Mouse (Mus musculus): ENCODE measurements around the gene Isx.

The Isx gene

DNA sequence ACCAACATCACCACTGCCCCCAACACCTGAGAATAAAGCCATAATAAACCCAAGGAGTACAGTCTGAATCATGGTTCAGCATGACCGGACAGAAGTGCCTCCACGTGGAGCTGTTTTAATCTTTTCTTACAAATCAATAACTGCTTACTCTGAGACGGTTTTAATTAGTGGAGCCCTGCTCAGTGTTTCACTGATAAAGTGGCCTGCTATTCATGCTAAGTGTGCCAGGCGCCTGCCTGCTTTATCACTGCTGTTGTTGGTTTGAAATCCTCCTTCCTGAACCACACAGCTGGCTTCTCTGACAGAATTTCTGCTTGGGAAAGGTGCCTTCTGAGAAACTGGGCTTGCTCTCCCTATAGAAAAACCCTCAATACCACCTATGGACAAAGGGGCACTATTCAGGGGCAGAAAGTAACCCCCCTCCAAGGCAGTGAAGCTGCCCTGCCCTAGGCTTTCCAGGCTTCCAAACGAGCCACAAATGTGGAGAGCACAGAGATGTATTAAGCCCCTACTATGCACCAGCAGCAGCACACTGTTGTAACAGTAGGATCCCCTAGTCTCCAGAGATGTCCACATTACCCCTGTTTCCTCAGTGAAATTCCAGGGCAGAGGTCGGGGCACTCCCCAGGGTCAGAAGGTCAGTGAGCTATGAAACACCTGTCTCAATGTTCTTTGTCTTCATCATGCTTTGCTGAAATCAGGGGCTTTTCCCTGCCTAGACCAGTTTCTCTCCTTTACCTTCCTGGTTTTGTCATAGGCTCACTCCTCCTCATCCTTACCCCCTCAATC is 30.3 kb downstream of the Isx start:
- DNase-seq, result no peak

DNA sequence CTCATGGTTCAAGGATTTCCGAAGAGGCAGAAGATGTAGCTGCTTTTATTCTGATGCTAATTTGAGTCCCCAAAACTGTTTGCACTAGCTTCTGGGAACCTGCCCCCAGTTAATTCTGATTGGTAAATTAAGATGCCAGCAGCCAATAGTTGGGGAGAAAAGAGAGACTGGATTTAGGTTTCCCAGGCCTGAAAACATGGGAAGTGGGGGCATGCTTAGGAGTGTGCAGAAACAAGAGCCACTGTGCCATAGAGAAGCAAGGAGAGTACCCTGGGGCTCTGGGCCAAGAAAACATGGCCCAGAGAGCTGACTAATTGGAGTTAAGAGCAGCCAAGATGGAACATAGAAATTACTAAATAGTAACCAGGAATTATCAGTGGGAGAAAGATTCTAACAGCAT is 33.4 kb downstream of the Isx start:
- no peak for DNase-seq

DNA sequence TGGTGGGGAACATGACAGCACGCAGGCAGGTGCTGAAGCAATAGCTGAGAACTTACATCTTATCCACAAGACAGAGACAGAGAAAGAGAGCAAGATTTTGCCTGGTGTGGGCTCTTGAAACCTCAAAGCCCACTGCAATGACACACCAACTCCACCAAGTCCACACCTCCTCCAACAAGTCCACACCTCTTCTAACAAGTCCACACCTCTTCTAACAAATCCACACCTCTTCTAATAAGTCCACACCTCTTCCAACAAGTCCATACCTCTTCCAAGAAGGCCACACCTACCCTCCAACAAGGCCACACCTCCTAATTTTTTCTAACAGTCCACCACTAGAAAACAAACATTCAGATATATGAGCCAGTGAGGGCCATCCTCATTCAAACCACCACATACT is 37.7 kb downstream of the Isx start:
- DNase-seq, result no peak

DNA sequence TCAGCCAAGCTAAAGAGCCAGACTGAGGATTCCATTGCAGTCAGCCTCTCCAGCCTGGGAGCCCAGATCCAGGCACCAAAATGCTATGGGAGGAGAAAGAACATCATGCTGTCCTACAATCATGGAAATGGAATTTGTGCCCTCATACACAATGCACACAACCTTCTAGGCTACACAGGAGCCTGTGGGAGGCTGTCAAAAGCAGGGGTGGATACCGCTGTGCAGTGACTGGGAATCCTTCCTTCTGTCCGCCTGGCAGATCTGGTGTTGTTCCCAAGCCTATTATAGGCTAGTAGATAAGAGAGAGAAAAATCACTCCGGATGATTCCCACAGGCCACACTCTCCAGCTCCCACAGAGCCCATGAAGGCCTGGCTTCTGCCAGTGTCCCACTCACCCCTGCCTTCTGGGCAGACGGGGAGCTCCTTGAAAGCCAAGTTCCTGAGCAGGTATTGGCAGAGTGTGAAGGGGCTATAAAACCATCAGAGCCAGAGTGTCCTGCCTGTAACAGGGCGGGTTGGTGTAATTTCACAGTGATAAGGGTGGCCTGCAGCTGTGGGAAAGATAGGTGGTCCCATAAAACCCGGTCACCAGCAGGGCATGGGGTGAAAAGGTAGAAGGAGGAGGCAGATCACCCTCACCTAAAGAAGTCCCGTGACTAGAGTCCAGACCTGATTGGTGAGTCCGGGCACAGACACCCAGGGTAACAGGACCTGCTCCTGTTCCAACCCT is 47.9 kb downstream of the Isx start:
- no peak for DNase-seq

DNA sequence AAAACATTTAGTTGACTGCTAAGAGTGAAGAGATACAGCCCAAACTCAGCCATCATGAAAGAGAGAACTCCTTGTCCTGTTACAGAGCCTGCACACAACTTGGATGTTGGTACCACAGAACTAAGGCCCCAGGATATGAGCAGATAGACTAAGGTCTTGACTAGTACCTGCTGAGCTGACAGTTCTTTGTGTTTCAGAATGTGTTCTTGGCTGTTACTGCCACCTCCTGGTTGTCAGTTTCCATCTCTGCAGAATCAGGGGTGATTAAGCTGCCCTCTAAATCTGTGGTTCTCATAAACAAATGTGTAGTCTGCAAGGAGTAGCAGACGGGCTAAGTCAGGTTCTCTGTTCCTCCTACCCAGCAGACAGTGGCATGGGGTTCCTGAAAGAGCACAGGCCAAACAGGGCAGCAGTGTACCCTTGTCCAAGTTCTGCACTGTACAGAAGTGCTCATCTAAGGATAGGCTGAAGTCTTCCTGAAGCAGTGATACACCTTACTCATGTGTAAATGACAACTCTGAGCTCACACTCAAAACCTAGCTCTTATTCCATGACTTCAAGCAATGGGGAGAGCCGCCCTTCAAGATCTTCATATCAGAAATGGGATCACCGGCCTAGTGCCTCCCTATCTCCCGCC is 49.0 kb downstream of the Isx start:
- no peak for DNase-seq

DNA sequence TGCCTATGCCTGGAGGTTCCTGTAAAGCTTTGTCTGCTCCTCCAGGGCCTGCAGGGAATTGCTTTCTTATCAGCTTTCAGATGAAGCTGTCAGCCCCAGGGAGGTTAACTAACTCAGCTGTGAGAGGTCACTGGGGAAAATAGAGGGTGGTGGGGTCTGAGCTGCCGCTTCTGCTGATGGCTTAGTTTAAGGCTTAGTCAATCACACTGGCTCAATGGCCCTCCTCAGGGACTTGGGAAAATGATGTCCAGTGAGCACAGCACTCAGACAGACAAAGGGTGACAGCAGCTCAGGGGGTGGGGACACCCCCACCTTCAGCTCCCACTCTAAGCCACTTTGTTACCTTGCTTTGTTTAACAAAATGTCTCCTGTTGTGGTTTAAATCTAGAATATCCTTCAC is 55.0 kb downstream of the Isx start:
- no peak for DNase-seq

DNA sequence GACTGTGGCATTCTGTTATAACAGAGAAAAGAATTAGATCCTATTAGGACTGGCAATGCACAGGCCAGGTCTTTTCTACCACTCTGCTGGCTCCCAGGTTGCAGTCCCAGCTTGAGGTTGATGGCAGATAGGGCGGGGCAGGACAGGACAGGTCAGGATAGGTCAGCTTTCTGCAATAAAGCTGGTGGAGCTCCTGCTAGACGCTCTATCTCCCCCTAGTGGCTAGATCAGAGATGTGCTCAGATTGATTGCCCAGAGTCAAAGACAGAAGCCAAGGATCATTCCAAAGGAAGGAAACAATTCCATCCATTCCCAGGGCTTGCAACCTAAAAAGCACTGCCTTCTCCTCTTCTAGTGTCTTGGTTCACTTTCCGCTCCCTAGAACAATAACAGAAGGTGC is 57.8 kb downstream of the Isx start:
- DNase-seq, result peak; percentile 17

DNA sequence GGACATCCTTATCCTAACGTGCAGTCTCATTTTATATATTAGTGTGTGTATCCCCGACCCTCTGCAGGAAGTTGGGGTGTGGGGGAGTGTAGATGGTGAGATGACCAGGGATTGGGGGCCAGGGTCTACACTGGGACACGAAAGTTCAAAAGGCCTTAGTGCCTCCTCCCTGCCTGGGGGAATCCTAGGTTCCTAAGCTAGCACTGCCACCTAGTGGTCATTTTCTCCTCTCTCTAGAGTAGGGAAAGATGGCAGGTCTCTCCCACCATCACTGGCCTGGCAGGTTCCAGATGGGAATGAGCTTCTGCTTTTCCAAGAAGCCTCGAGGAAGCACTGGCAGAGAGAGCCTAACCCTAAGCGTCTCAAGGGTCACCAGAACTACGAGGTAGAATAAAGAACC is 62.3 kb downstream of the Isx start:
- peak; percentile 9 for DNase-seq

DNA sequence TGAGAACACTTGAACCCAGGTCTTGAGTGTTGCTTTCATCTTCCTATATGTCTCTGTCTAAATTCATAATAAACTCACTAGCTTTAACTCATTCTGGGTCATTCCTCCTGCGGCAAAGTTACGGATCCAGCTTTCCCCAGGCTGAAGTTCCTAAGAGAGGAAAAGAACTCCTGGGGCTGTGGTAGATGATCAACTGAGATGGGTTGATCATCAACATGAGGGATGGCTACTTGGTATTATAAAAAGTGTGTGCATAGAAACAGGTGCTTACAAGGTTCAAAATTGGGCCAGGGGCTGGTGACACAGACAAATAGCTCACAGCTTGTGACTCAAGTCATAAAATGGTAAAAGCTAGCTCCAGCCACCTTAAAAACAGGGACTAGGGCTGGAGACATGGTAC is 63.7 kb downstream of the Isx start:
- no peak for DNase-seq

DNA sequence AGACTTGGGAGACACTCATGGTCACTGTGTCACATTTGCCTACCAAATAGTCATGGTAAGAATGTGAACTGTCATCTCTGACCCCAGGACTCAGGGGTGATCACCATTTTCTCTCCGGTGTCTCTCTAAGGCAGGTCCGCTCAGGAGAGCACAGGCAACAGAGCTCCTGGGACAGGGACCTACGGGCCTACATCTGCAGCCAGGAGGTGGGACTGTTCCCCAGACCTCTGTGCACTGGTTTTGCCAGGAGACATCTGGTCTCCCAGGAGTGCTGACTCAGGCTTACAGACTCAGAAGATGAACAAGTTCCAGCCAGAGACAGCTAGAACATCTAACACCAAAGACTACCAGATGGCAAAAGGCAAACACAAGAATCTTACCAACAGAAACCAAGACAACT is 69.1 kb downstream of the Isx start:
- no peak for DNase-seq
